Mouse (Mus musculus): ENCODE results near the gene 4930451I11Rik. TPM values are rescaled to one million over a fixed set of nuclear protein-coding genes. Genes with fewer than 3 reads are reported as not detected.

The 4930451I11Rik gene
- polyA plus RNA-seq, 1 experiment: not detected

- WGBS: 73% methylated on average over 4 of the region's 4 CpGs
- no peak for DNase-seq (ENCODE audit: low read depth, low spot score)
These were observed 46.4 kb downstream of the 4930451I11Rik start for GRCm38 (mm10) chr7:126785056-126785455.

GRCm38 (mm10) chr7:126784469-126784868 lies 47.0 kb downstream of the 4930451I11Rik start:
- no peak for DNase-seq (ENCODE audit: low read depth, low spot score)
- WGBS: 80% methylated on average over 7 of the region's 7 CpGs

GRCm38 (mm10) chr7:126782693-126783092 lies 48.7 kb downstream of the 4930451I11Rik start:
- DNase-seq (ENCODE audit: low read depth, low spot score): no peak
- WGBS: 73% methylated on average over 13 of the region's 13 CpGs

GRCm38 (mm10) chr7:126781661-126782370 lies 49.6 kb downstream of the 4930451I11Rik start:
- DNase-seq (ENCODE audit: low read depth, low spot score): no peak
- 67% methylated on average over 11 of the region's 11 CpGs for WGBS

- 13% methylated on average over 22 of the region's 22 CpGs for WGBS
- no peak for DNase-seq (ENCODE audit: low read depth, low spot score)
These were observed 50.3 kb downstream of the 4930451I11Rik start, which contains the start of gene Tbx6 for GRCm38 (mm10) chr7:126780971-126781635. Gene Tbx6 (plus strand): TSS chr7:126781483.

Other genes with a start within 250 kb of the 4930451I11Rik start
- 1.6 and 3.5 TPM in 2 replicates for gene Apobr, start 246.7 kb downstream of the 4930451I11Rik start, polyA plus RNA-seq (2012; rRNA removed)
- 35.0 and 37.1 TPM in 2 replicates for gene Cln3, start 245.8 kb downstream of the 4930451I11Rik start, polyA plus RNA-seq (2012; rRNA removed)
- gene Il27, start 236.7 kb downstream of the 4930451I11Rik start, polyA plus RNA-seq (2012; rRNA removed): 0.16 and 0.37 TPM in 2 replicates
- 37.6 and 54.5 TPM in 2 replicates for gene Nupr1, start 200.8 kb downstream of the 4930451I11Rik start, polyA plus RNA-seq (2012; rRNA removed)
- gene Sgf29, start 182.3 kb downstream of the 4930451I11Rik start, polyA plus RNA-seq (2012; rRNA removed): 27.6 and 30.2 TPM in 2 replicates
- gene Sult1a1, start 155.2 kb downstream of the 4930451I11Rik start, polyA plus RNA-seq (2012; rRNA removed): 8.5 and 9.5 TPM in 2 replicates
- gene Bola2, start 136.2 kb downstream of the 4930451I11Rik start, polyA plus RNA-seq (2012; rRNA removed): 49.0 and 63.3 TPM in 2 replicates
- gene Slx1b, start 135.9 kb downstream of the 4930451I11Rik start, polyA plus RNA-seq (2012; rRNA removed): 8.8 and 12.0 TPM in 2 replicates
- 137 and 143 TPM in 2 replicates for gene Coro1a, start 123.9 kb downstream of the 4930451I11Rik start, polyA plus RNA-seq (2012; rRNA removed)
- 497 and 498 TPM in 2 replicates for gene Mapk3, start 72.0 kb downstream of the 4930451I11Rik start, polyA plus RNA-seq (2012; rRNA removed)
- gene Gdpd3, start 65.3 kb downstream of the 4930451I11Rik start, polyA plus RNA-seq (2012; rRNA removed): 32.7 and 34.4 TPM in 2 replicates
- gene Ypel3, start 54.7 kb downstream of the 4930451I11Rik start, polyA plus RNA-seq (2012; rRNA removed): 84.4 and 90.5 TPM in 2 replicates
- gene Tbx6, start 50.2 kb downstream of the 4930451I11Rik start, polyA plus RNA-seq (2012; rRNA removed): 0.87 and 1.6 TPM in 2 replicates
- gene Ppp4c, start 39.1 kb downstream of the 4930451I11Rik start, polyA plus RNA-seq (2012; rRNA removed): 245 and 253 TPM in 2 replicates
- 1.9 and 2.6 TPM in 2 replicates for gene Fam57b, start 34.0 kb downstream of the 4930451I11Rik start, polyA plus RNA-seq (2012; rRNA removed)
- not detected in 2 replicates for gene Doc2a, start 15.8 kb upstream of the 4930451I11Rik start, polyA plus RNA-seq (2012; rRNA removed)
- 9.4 and 13.4 TPM in 2 replicates for gene Hirip3, start 30.3 kb upstream of the 4930451I11Rik start, polyA plus RNA-seq (2012; rRNA removed)
- 36.5 and 39.3 TPM in 2 replicates for gene Ino80e, start 30.7 kb upstream of the 4930451I11Rik start, polyA plus RNA-seq (2012; rRNA removed)
- gene Taok2, start 53.1 kb upstream of the 4930451I11Rik start, polyA plus RNA-seq (2012; rRNA removed): 37.8 and 51.7 TPM in 2 replicates
- 64.4 and 92.1 TPM in 2 replicates for gene Tmem219, start 91.3 kb upstream of the 4930451I11Rik start, polyA plus RNA-seq (2012; rRNA removed)
- 9.5 and 13.9 TPM in 2 replicates for gene Kctd13, start 97.2 kb upstream of the 4930451I11Rik start, polyA plus RNA-seq (2012; rRNA removed)
- 0.43 and 0.45 TPM in 2 replicates for gene Asphd1, start 117.9 kb upstream of the 4930451I11Rik start, polyA plus RNA-seq (2012; rRNA removed)
- 2.9 and 3.4 TPM in 2 replicates for gene Sez6l2, start 118.9 kb upstream of the 4930451I11Rik start, polyA plus RNA-seq (2012; rRNA removed)
- gene Cdipt, start 144.3 kb upstream of the 4930451I11Rik start, polyA plus RNA-seq (2012; rRNA removed): 324 and 348 TPM in 2 replicates
- 0.80 and 1.1 TPM in 2 replicates for gene Cdiptos, start 144.5 kb upstream of the 4930451I11Rik start, polyA plus RNA-seq (2012; rRNA removed)
- 185 and 289 TPM in 2 replicates for gene Mvp, start 183.0 kb upstream of the 4930451I11Rik start, polyA plus RNA-seq (2012; rRNA removed)
- 0.45 and 3.0 TPM in 2 replicates for gene Pagr1b, start 184.8 kb upstream of the 4930451I11Rik start, polyA plus RNA-seq (2012; rRNA removed)
- 5.3 and 11.3 TPM in 2 replicates for gene Pagr1a, start 185.7 kb upstream of the 4930451I11Rik start, polyA plus RNA-seq (2012; rRNA removed)
- gene Gm42742, start 189.5 kb upstream of the 4930451I11Rik start, polyA plus RNA-seq (2012; rRNA removed): 22.1 and 23.8 TPM in 2 replicates
- 1.7 and 2.5 TPM in 2 replicates for gene Prrt2, start 189.6 kb upstream of the 4930451I11Rik start, polyA plus RNA-seq (2012; rRNA removed)
- gene Maz, start 195.4 kb upstream of the 4930451I11Rik start, polyA plus RNA-seq (2012; rRNA removed): 102 and 115 TPM in 2 replicates
- 18.4 and 19.3 TPM in 2 replicates for gene Kif22, start 210.8 kb upstream of the 4930451I11Rik start, polyA plus RNA-seq (2012; rRNA removed)